Mouse (Mus musculus) hindbrain, embryonic 13.5 days (tissue): ENCODE data around the gene Spag6. TPM values are rescaled to one million over a fixed set of nuclear protein-coding genes. Genes with fewer than 3 reads are reported as not detected.

Source experiments
- ATAC-seq: fragments of 200-750 bp; cut with Nextera tagmentation; 2 replicates; pipeline ENCODE4 v1.8.0; 2017; ENCODE audit warnings: moderate TSS enrichment; ENCODE audit not compliant: low FRiP score
- H3K27ac ChIP-seq: fragments of 300-500 bp; sonication (generic); 2 replicates; pipeline ENCODE4 v1.5.1; 2015; ENCODE audit warnings: inconsistent platforms, mild to moderate bottlenecking, moderate library complexity
- H3K27me3 ChIP-seq: fragments of 300-500 bp; sonication (generic); 2 replicates; pipeline ENCODE4 v1.6.1; 2015; ENCODE audit warnings: mild to moderate bottlenecking, inconsistent platforms
- H3K36me3 ChIP-seq: fragments of 300-500 bp; sonication (generic); 2 replicates; pipeline ENCODE4 v1.6.1; 2015; ENCODE audit warnings: mild to moderate bottlenecking, inconsistent platforms
- H3K4me1 ChIP-seq: fragments of 300-500 bp; sonication (generic); replicated peaks from 2 replicates; pipeline ENCODE4 v1.6.1; 2015; ENCODE audit warnings: inconsistent platforms
- H3K4me2 ChIP-seq: fragments of 300-500 bp; sonication (generic); 2 replicates; pipeline ENCODE4 v1.6.1; 2015; ENCODE audit warnings: inconsistent platforms, mild to moderate bottlenecking, moderate library complexity
- H3K4me3 ChIP-seq: fragments of 300-500 bp; sonication (generic); 2 replicates; pipeline ENCODE4 v1.5.1; 2015; ENCODE audit warnings: mild to moderate bottlenecking, inconsistent platforms
- H3K9ac ChIP-seq: fragments of 300-500 bp; sonication (generic); 2 replicates; pipeline ENCODE4 v1.6.1; 2015; ENCODE audit warnings: mild to moderate bottlenecking, inconsistent platforms
- H3K9me3 ChIP-seq: fragments of 300-500 bp; sonication (generic); 2 replicates; pipeline ENCODE4 v1.6.1; 2016; ENCODE audit warnings: inconsistent platforms
- WGBS: fragments of 180-500 bp; shearing (Covaris S2); methylation state at CpG from one replicate; pipeline ENCODE4 v1.1.7; 2015; 5-methylcytosine and 5-hydroxymethylcytosine counted together
- polyA plus RNA-seq: library from polyadenylated mRNA; unstranded; fragments of >200 nt; fragmentation: Nextera tagmentation; extraction: Ambion mirVana; gene quantifications from 2 replicates; pipeline ENCODE4 v1.2.1, GENCODE M21; 2015

Spag6 gene
- polyA plus RNA-seq, 1 experiment from 2014 or later, result 0.16 TPM

GRCm38 (mm10) chr2:18676936-18677491, 16.8 kb upstream of the Spag6 start, which contains the start of gene Bmi1:
Gene Bmi1 (plus strand): TSS chr2:18677018.
- under 1% methylated on average over 50 of the region's 77 CpGs for WGBS
- Histone ChIP-seq H3K9me3 (no peaks in the 10 kb centered on the region), H3K4me2 (peak within 1 kb of the TSS; percentile 78), H3K9ac (peak within 1 kb of the TSS; percentile 97), H3K4me3 (peak within 1 kb of the TSS; percentile 81), H3K27ac (peak within 1 kb of the TSS; percentile 99), H3K4me1 (peaks cover 50% of the 10 kb centered on the region), H3K27me3 (peaks cover 44% of the 10 kb centered on the region), H3K36me3 (no peaks in the 10 kb centered on the region)
- ATAC-seq, result peak; percentile 67

- Histone ChIP-seq H3K4me2 (peak overlapping the region; percentile 78), H3K4me1 (peaks cover 49% of the 10 kb centered on the region), H3K9ac (peak overlapping the region; percentile 97), H3K36me3 (0 out of 2 replicates have a peak, but pooled peaks cover 4% of the 10 kb centered on the region), H3K27me3 (peaks cover 52% of the 10 kb centered on the region), H3K9me3 (no peaks in the 10 kb centered on the region), H3K27ac (peak overlapping the region; percentile 99), H3K4me3 (peak overlapping the region; percentile 81)
- ATAC-seq, result peak; percentile 2; the same call in 1 of the 2 replicates
- 0% methylated on average over 52 of the region's 55 CpGs for WGBS
These were observed 16.0 kb upstream of the Spag6 start for GRCm38 (mm10) chr2:18677631-18678471.

GRCm38 (mm10) chr2:18679701-18680100, 14.1 kb upstream of the Spag6 start:
- no peak overlapping the region for H3K4me2 ChIP-seq
- H3K4me1 ChIP-seq, result peaks cover 37% of the 10 kb centered on the region
- no peak overlapping the region for H3K9ac ChIP-seq
- H3K27ac ChIP-seq, result no peak overlapping the region
- peaks cover 59% of the 10 kb centered on the region for H3K27me3 ChIP-seq
- WGBS, result 30% methylated on average over 2 of the region's 2 CpGs
- no peaks in the 10 kb centered on the region for H3K9me3 ChIP-seq
- no peak for ATAC-seq
- H3K36me3 ChIP-seq, result peaks cover 15% of the 10 kb centered on the region
- no peak overlapping the region for H3K4me3 ChIP-seq

GRCm38 (mm10) chr2:18680501-18680900, 13.3 kb upstream of the Spag6 start:
- Histone ChIP-seq H3K27me3 (peaks cover 61% of the 10 kb centered on the region), H3K4me1 (peaks cover 37% of the 10 kb centered on the region), H3K9ac (peak overlapping the region; percentile 56; the same call in 1 of the 2 replicates), H3K4me3 (peak overlapping the region; percentile 35), H3K27ac (no peak overlapping the region), H3K4me2 (peak overlapping the region; percentile 56), H3K9me3 (no peaks in the 10 kb centered on the region), H3K36me3 (peaks cover 15% of the 10 kb centered on the region)
- ATAC-seq, result no peak
- WGBS, result 3% methylated on average over 4 of the region's 4 CpGs

- Histone ChIP-seq H3K9ac (peak overlapping the region; percentile 56; the same call in 1 of the 2 replicates), H3K4me3 (peak overlapping the region; percentile 35), H3K36me3 (peaks cover 15% of the 10 kb centered on the region), H3K4me1 (peaks cover 32% of the 10 kb centered on the region), H3K27me3 (peaks cover 64% of the 10 kb centered on the region), H3K9me3 (no peaks in the 10 kb centered on the region), H3K4me2 (peak overlapping the region; percentile 56), H3K27ac (no peak overlapping the region)
- ATAC-seq, result no peak
- 3% methylated on average over 28 of the region's 29 CpGs for WGBS
These were observed 12.9 kb upstream of the Spag6 start for GRCm38 (mm10) chr2:18680961-18681360.

- H3K4me2 ChIP-seq, result no peak overlapping the region
- H3K4me1 ChIP-seq, result peaks cover 26% of the 10 kb centered on the region
- 52% methylated on average over 5 of the region's 5 CpGs for WGBS
- no peak overlapping the region for H3K9ac ChIP-seq
- no peaks in the 10 kb centered on the region for H3K9me3 ChIP-seq
- peaks cover 15% of the 10 kb centered on the region for H3K36me3 ChIP-seq
- H3K27ac ChIP-seq, result no peak overlapping the region
- ATAC-seq, result no peak
- H3K4me3 ChIP-seq, result no peak overlapping the region
- H3K27me3 ChIP-seq, result peaks cover 92% of the 10 kb centered on the region
These were observed 9.8 kb upstream of the Spag6 start for GRCm38 (mm10) chr2:18684062-18684461.

GRCm38 (mm10) chr2:18686386-18686785, 7.4 kb upstream of the Spag6 start:
- ATAC-seq, result no peak
- peaks cover 91% of the 10 kb centered on the region for H3K27me3 ChIP-seq
- WGBS, result 33% methylated on average over 6 of the region's 6 CpGs
- no peak overlapping the region for H3K4me3 ChIP-seq
- H3K27ac ChIP-seq, result no peak overlapping the region
- H3K9ac ChIP-seq, result no peak overlapping the region
- no peak overlapping the region for H3K4me2 ChIP-seq
- H3K4me1 ChIP-seq, result peaks cover 21% of the 10 kb centered on the region
- peaks cover 15% of the 10 kb centered on the region for H3K36me3 ChIP-seq
- H3K9me3 ChIP-seq, result no peaks in the 10 kb centered on the region

GRCm38 (mm10) chr2:18686826-18687519, 6.9 kb upstream of the Spag6 start:
- 14% methylated on average over 8 of the region's 8 CpGs for WGBS
- Histone ChIP-seq H3K4me1 (peaks cover 21% of the 10 kb centered on the region), H3K9me3 (no peaks in the 10 kb centered on the region), H3K27ac (no peak overlapping the region), H3K27me3 (peaks cover 88% of the 10 kb centered on the region), H3K4me2 (no peak overlapping the region), H3K4me3 (no peak overlapping the region), H3K36me3 (peaks cover 15% of the 10 kb centered on the region), H3K9ac (no peak overlapping the region)
- no peak for ATAC-seq

GRCm38 (mm10) chr2:18687671-18688170, 6.1 kb upstream of the Spag6 start:
- peaks cover 21% of the 10 kb centered on the region for H3K4me1 ChIP-seq
- peaks cover 13% of the 10 kb centered on the region for H3K36me3 ChIP-seq
- no peak overlapping the region for H3K4me3 ChIP-seq
- no peaks in the 10 kb centered on the region for H3K9me3 ChIP-seq
- H3K27me3 ChIP-seq, result peaks cover 88% of the 10 kb centered on the region
- H3K4me2 ChIP-seq, result no peak overlapping the region
- H3K9ac ChIP-seq, result no peak overlapping the region
- 3% methylated on average over 9 of the region's 9 CpGs for WGBS
- no peak overlapping the region for H3K27ac ChIP-seq
- no peak for ATAC-seq

- no peaks in the 10 kb centered on the region for H3K9me3 ChIP-seq
- H3K4me2 ChIP-seq, result peak overlapping the region; percentile 73; the same call in 1 of the 2 replicates
- peaks cover 8% of the 10 kb centered on the region for H3K36me3 ChIP-seq
- no peak overlapping the region for H3K27ac ChIP-seq
- 6% methylated on average over 6 of the region's 6 CpGs for WGBS
- peak overlapping the region; percentile 46 for H3K4me3 ChIP-seq
- H3K4me1 ChIP-seq, result peaks cover 21% of the 10 kb centered on the region
- H3K27me3 ChIP-seq, result peaks cover 89% of the 10 kb centered on the region
- H3K9ac ChIP-seq, result no peak overlapping the region
- ATAC-seq, result no peak
These were observed 5.5 kb upstream of the Spag6 start for GRCm38 (mm10) chr2:18688286-18688685.

GRCm38 (mm10) chr2:18688708-18689063, 5.1 kb upstream of the Spag6 start:
- peak; percentile 26; the same call in 1 of the 2 replicates for ATAC-seq
- peak overlapping the region; percentile 46 for H3K4me3 ChIP-seq
- H3K36me3 ChIP-seq, result peaks cover 8% of the 10 kb centered on the region
- 0% methylated on average over 38 of the region's 45 CpGs for WGBS
- no peak overlapping the region for H3K27ac ChIP-seq
- H3K27me3 ChIP-seq, result peaks cover 88% of the 10 kb centered on the region
- H3K9me3 ChIP-seq, result no peaks in the 10 kb centered on the region
- H3K9ac ChIP-seq, result no peak overlapping the region
- H3K4me1 ChIP-seq, result peaks cover 21% of the 10 kb centered on the region
- H3K4me2 ChIP-seq, result peak overlapping the region; percentile 73
